Mouse (Mus musculus): ENCODE measurements around the gene Dclk1.

Dclk1 gene

GRCm38 (mm10) chr3:55260139-55260538 is 18.0 kb downstream of the Dclk1 start:
- no peak for DNase-seq (ENCODE audit: low spot score in 2 of 2)

GRCm38 (mm10) chr3:55266091-55266490 is 23.9 kb downstream of the Dclk1 start:
- no peak for DNase-seq (ENCODE audit: low spot score in 2 of 2)

- DNase-seq (ENCODE audit: low spot score in 2 of 2) = no peak
These were observed 27.6 kb downstream of the Dclk1 start for GRCm38 (mm10) chr3:55269802-55270201.

DNA sequence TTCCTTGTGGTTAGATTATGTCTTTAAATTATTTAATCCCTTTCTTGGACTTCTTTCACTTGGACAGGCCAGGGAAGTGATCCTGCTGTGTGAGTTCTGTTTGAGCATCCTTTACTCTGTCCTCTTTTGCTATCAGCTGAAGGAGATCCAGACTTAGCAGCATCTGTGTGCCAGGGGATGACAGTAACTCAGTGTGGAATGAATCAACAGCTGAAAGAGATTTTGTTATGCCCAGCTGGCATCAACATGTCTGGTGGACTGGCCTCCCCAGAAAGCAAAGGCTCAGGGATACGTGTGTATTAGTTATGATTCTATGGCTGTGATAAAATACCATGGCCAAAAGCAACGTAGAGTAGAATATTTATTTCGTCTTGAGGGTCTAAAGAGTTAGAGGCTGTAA is 28.2 kb downstream of the Dclk1 start:
- no peak for DNase-seq (ENCODE audit: low spot score in 2 of 2)

DNA sequence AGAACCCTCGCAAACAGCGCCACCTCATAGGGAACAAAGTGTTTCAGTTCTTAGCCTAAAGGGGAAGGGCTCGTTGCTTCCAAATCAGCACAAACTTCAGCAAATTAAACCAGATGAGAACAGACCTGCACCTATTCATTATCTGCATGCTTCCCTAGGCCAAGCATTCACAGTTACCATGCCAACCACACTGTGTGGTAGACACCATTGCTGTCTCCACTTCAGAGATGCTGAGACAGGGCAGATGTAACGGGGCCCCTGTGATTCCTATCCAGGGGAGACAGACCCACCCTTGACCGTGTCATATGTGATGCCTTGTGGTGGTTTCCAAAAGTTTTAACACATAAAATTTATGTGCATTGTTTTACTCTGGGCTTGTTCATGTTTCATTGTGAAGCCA is 28.8 kb downstream of the Dclk1 start:
- no peak for DNase-seq (ENCODE audit: low spot score in 2 of 2)

- no peak for DNase-seq (ENCODE audit: low spot score in 2 of 2)
These were observed 30.4 kb downstream of the Dclk1 start for GRCm38 (mm10) chr3:55272536-55272935.

- no peak for DNase-seq (ENCODE audit: low spot score in 2 of 2)
These were observed 34.3 kb downstream of the Dclk1 start for GRCm38 (mm10) chr3:55276446-55276845.

- no peak for DNase-seq (ENCODE audit: low spot score in 2 of 2)
These were observed 34.7 kb downstream of the Dclk1 start for GRCm38 (mm10) chr3:55276851-55277250.

GRCm38 (mm10) chr3:55277829-55278228 is 35.7 kb downstream of the Dclk1 start:
- no peak for DNase-seq (ENCODE audit: low spot score in 2 of 2)

GRCm38 (mm10) chr3:55279923-55280322 is 37.8 kb downstream of the Dclk1 start:
- no peak for DNase-seq (ENCODE audit: low spot score in 2 of 2)

DNA sequence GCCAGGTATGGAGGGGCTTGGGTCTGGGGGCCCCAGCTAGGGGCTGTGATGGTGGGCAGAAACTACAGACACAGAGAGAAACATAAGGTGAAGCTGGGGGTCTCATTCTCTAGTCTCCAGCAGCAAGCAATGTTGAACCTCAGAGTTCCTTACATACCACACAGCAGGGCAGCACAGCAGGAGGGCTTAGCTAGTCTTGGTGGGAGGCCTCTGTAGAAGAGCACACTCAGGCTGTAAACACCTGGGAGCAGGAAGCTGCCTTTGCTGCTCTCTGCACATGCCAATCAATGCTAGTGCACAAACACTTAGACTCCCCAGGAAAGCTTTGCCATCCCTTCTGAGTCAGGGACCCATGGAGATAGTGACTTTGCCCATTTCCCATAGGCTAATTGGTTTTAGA is 38.3 kb downstream of the Dclk1 start:
- DNase-seq (ENCODE audit: low spot score in 2 of 2) = no peak

DNA sequence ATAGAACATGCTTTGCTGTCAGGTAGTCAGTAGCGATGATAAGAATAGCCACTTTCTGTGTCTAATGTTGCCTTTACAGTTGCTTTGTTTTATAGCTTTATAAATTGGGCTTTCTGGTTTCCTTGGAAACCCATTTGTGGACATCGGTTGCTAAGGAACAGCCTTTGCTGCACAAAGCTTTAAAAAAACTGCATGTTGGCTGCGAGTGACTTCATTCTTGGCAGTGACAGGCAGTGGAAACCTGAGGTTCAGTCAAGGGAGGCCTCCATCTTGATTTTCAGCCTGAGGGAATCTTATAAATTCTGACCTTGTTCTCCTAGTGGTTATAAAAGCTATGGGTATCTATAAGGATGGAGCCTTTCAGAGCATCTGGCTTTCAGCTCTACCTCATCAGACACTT is 42.1 kb downstream of the Dclk1 start:
- no peak for DNase-seq (ENCODE audit: low spot score in 2 of 2)

GRCm38 (mm10) chr3:55288726-55289125 is 46.6 kb downstream of the Dclk1 start:
- DNase-seq (ENCODE audit: low spot score in 2 of 2) = no peak

DNA sequence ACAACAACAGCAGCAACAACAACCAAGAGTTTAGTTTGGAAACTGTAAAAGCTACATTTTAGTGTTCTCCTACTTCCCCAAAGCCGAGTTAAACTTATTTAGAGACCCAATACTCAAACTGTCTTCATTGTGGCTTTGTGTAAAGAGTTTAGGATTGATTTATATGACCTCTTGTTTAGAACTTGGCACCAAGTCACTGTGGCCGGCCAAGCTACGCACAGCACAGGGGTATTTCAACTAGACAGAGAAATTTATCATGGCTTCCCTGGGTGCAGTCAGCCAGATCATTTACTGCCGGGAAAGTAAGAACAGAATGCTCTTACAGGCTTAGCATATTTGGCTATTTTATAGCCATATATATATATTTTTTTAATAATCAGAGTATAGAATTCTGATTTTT is 49.8 kb downstream of the Dclk1 start:
- DNase-seq (ENCODE audit: low spot score in 2 of 2) = no peak

DNA sequence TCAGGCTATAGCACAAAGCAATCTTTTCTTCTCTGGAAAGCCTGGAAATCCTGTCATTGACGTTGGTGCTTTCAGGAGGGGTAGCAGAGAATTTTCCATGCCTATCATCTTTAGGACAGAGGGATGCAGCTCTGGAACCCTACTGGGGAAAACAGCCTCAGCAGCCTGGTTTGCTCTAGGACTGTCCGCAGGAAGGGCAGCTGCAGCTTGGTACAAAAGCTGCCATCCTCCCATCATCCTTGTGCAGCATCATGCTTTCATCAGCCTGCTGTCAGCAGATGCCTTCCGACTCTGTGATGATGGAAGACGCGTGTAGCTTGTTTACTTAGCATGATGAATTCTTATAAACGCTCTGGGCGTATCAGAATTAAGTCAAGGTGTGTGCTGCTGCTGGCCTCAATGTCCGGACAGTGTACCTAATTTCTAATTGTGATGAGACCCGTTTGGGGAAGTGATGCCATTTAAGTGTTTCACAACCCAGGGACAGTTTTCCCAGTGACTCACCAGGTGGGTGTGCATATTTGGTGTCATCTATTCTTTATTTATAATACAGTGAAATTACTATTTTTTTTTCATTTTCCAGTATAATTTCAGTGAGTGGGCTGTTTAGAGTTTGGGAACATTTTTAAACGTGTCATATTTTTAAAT is 50.7 kb downstream of the Dclk1 start:
- no peak for DNase-seq (ENCODE audit: low spot score in 2 of 2)

GRCm38 (mm10) chr3:55305653-55306052 is 63.5 kb downstream of the Dclk1 start:
- no peak for DNase-seq (ENCODE audit: low spot score in 2 of 2)

- DNase-seq (ENCODE audit: low spot score in 2 of 2) = no peak
These were observed 65.5 kb downstream of the Dclk1 start for GRCm38 (mm10) chr3:55307553-55308177.

DNA sequence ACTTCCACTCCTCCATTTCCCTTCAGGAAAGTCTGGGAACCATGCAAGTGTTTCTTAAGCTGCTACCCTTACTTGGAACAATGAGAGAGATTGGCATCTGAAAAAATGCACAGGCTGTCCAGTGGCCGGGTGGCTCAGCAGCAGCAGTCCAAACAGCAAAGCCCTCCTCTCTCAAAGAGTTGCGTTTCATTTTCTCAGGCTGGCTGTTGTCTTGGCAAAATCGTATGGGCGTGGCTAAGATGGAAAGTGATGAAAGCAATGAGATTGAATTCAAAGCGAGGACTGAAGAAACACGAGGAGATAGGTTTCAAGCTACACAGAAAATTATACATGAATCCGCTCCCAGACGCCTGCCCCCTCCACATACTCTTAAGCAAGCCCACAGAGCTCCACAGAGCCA is 67.8 kb downstream of the Dclk1 start:
- DNase-seq (ENCODE audit: low spot score in 2 of 2) = no peak

GRCm38 (mm10) chr3:55315827-55316226 is 73.7 kb downstream of the Dclk1 start:
- no peak for DNase-seq (ENCODE audit: low spot score in 2 of 2)

- DNase-seq (ENCODE audit: low spot score in 2 of 2) = no peak
These were observed 75.9 kb downstream of the Dclk1 start for GRCm38 (mm10) chr3:55318021-55318420.

DNA sequence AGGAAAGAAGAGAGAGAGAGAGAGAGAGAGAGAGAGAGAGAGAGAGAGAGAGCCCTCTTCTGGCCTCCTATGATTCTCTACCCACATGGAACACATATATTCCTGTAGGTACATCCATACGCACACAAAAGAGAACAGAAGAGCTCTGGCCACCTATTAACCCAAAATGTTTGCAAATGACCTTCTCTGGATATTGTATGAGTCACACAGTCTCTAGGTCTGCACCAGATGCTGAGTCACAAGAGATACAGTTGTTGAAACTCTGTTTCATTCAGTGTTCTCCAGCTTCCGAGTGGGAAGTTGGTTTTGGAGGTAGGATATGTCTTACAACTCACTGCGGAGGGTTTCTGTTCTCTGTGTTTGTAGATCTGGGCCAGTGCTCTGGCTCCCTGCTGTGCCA is 78.4 kb downstream of the Dclk1 start:
- no peak for DNase-seq (ENCODE audit: low spot score in 2 of 2)

DNA sequence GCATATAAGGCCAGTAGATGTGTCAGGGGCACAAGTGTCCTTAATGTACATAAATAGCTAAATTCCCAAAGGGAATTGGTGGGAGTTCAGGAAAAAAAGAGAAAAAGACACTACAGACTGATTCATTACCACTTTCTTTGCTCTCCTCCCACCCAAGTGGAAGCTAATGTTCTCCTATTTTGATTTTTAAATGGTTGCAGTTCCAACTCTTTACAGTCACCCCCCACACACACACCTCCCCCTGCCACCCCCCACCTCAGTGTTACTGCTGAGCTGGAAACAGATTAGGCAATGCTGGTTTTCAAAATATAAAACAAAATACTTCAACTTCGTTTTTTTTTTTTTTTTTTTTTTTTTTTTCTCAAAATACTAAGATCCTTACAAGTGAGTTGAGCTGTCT is 81.9 kb downstream of the Dclk1 start:
- no peak for DNase-seq (ENCODE audit: low spot score in 2 of 2)

- DNase-seq (ENCODE audit: low spot score in 2 of 2) = no peak
These were observed 88.3 kb downstream of the Dclk1 start for GRCm38 (mm10) chr3:55330496-55330895.

DNA sequence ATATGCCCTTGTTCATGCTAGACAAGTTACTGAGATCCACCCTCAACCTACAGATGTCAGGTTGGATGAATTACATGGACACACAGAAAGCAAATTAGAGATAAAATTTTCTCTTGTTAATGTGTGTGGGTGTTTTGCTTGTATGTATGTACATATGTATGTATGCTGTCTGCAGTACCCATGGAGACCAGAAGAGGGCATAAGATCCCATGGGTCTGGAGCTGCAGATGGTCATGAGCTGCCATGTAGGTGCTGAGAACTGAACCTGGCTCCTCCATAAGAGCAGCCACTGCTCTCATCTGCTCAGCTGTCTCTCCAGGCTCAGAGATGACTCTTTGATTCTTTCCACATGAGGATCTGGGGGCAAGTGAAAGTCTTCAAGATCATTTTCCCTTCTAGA is 89.5 kb downstream of the Dclk1 start:
- DNase-seq (ENCODE audit: low spot score in 2 of 2) = no peak
